Mouse (Mus musculus): ENCODE measurements around the gene Fzd10.

DNA sequence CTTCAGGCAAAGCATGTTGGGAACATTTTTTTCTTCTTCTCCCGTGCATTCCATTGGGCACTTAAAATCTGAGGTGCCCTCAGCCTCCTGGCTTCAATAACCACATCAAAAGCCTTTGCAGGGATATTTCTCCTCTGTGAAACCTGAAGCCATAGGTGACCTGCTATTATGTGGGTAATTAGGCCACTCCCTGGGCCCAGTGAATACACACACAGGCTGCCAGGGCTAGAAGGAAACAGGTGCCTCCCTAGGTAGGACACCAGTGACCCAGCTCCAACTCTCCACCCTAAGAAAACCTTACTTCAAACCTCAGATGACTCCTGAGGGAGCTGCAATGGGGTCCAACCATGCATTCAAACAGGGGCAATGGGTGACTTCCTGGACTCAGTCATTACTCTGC is 11.4 kb upstream of the Fzd10 start:
- TF ChIP-seq CTCF (IDR thresholded peaks at IDR 0.05; ENCODE audit: low read depth, low read length) (no peak), POLR2A (IDR thresholded peaks at IDR 0.05; ENCODE audit: extremely low read depth, insufficient read depth, low read length) (no peak)

Data from liver, adult 2 months (tissue).